Mouse (Mus musculus): ENCODE results near the gene Ndufaf1.

DNA sequence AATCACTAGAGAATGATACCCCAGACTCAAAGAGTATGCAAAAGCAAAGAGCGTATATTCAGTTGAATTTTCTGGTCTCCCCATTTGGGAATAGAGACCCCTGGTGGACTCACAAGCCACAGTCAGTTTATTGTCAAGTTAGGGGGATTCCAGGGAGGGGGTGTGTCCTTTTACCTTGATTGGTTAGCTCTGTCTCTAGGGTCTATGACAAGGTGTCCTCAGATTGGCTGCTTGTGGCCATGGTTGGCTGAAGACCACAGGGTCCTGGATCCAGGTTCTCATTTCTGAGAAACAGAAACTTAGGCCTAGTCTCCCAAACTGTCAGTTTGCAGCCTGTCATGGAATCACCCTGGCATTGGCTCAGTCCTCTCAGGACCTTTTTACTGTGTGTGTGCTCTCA lies 25.8 kb downstream of the Ndufaf1 start:
- no peak for TF ChIP-seq CTCF (IDR thresholded peaks at IDR 0.05; ENCODE audit: low read depth, low read length)
- no peak for TF ChIP-seq POLR2A (IDR thresholded peaks at IDR 0.05; ENCODE audit: borderline replicate concordance, low read depth, low read length)

Data from bone marrow macrophage, adult 2 months (primary cell).